Mouse (Mus musculus): Measurements from ENCODE around the gene Ikzf1. TPM values are rescaled to one million over a fixed set of nuclear protein-coding genes. Genes with fewer than 3 reads are reported as not detected.

Gene Ikzf1
- polyA plus RNA-seq, 1 experiment from 2014 or later: 3.2 TPM

DNA sequence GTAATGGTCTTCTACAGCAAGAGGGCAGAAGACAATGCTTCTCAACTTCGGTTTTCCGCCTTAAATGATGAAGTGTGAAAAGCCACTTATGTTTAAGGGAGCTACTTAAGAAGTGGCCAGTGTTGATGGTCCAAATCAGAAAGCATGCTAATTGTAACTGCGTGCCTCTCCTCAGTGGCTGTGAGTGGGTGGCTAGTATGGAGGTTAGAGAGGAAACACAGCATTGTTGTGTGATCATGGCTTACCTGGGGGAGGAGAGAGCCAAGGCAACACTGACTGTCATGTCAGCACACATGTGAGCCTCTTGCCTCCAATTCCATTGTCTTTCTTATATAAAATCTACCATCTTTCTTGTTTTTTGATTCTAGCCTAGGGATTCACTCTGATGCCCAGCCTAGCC is 8.6 kb downstream of the Ikzf1 start:
- no peak overlapping the region for H3K27ac ChIP-seq (ENCODE audit: low read depth, low read length)
- H3K4me2 ChIP-seq (ENCODE audit: low read depth): no peak overlapping the region
- ATAC-seq (ENCODE audit: insufficient read depth, low FRiP score, low TSS enrichment) (no peak), DNase-seq (ENCODE audit: low spot score) (no peak)
- 95% methylated on average over 3 of the region's 3 CpGs for WGBS
- no peak overlapping the region for H3K4me3 ChIP-seq (ENCODE audit: low read depth, low read length)
- no peaks in the 10 kb centered on the region for H3K27me3 ChIP-seq (ENCODE audit: control insufficient read depth, insufficient read depth, low read length)
- H3K4me1 ChIP-seq (ENCODE audit: control insufficient read depth, insufficient read depth, low read length): no peaks in the 10 kb centered on the region
- H3K9me3 ChIP-seq (ENCODE audit: control insufficient read depth, low read length): no peaks in the 10 kb centered on the region
- no peaks in the 10 kb centered on the region for H3K36me3 ChIP-seq (ENCODE audit: control insufficient read depth, insufficient read depth, low read length)
- no peak overlapping the region for H3K9ac ChIP-seq (ENCODE audit: low read length)

DNA sequence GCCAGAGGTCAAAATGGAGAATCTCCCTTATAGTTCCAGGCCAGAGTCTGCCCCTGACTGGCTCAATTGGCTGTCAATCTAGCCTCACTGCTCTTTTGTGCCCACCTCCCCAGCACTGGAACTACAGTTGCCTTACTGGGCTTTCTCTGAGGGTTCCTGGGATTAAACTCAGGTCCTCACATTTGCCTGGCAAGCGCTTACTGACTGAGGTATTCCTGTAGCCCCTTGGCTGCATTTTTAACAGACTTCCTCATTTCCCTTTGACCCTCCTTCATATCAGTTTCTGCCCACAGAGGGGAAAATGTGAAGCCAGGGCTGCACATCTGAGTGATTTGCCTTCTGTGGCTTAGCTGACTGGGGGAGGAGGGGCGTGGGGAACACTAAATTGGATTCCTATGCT is 9.3 kb downstream of the Ikzf1 start:
- Histone ChIP-seq H3K4me3 (ENCODE audit: low read depth, low read length) (no peak overlapping the region), H3K9me3 (ENCODE audit: control insufficient read depth, low read length) (no peaks in the 10 kb centered on the region), H3K4me2 (ENCODE audit: low read depth) (no peak overlapping the region), H3K9ac (ENCODE audit: low read length) (no peak overlapping the region), H3K27me3 (ENCODE audit: control insufficient read depth, insufficient read depth, low read length) (no peaks in the 10 kb centered on the region), H3K27ac (ENCODE audit: low read depth, low read length) (no peak overlapping the region), H3K36me3 (ENCODE audit: control insufficient read depth, insufficient read depth, low read length) (no peaks in the 10 kb centered on the region), H3K4me1 (ENCODE audit: control insufficient read depth, insufficient read depth, low read length) (no peaks in the 10 kb centered on the region)
- 76% methylated on average over 2 of the region's 2 CpGs for WGBS
- ATAC-seq (ENCODE audit: insufficient read depth, low FRiP score, low TSS enrichment): no peak
- DNase-seq (ENCODE audit: low spot score): no peak

DNA sequence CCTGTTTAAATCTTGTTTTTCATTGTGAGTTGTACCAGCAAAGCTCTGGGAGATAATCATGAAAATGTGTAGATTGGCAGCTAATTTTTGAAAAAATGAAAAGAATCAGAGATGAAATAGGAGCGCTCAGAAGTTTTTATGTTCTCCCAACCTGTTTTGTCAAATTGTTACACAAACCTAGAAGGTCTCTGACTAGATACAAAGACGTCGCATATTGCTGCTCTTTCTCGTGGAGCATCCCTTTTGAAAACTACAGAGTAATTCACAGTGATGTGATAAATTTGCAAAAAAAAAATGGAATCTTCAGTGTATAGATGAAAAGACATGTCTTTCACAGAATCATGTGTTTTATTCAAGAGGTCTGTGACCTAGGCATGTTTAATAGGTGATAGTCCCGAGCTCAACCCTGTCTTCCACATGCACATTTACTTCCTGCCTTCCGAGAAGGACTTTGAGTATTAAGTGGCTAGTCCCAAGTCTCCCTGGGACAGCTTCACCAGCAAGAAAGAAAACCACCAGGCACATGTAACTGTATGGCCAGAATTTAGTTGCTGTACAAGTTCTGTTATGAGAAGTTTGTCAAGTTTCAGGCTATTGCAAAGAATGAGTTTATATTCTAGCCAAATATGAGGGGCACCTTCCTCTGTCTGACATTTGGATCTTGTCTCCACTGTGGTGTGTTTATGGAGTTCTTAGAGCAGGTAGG is 9.8 kb downstream of the Ikzf1 start:
- Histone ChIP-seq H3K27ac (ENCODE audit: low read depth, low read length) (no peak overlapping the region), H3K9me3 (ENCODE audit: control insufficient read depth, low read length) (no peaks in the 10 kb centered on the region), H3K4me3 (ENCODE audit: low read depth, low read length) (no peak overlapping the region), H3K9ac (ENCODE audit: low read length) (no peak overlapping the region), H3K4me1 (ENCODE audit: control insufficient read depth, insufficient read depth, low read length) (no peaks in the 10 kb centered on the region), H3K36me3 (ENCODE audit: control insufficient read depth, insufficient read depth, low read length) (no peaks in the 10 kb centered on the region), H3K27me3 (ENCODE audit: control insufficient read depth, insufficient read depth, low read length) (no peaks in the 10 kb centered on the region), H3K4me2 (ENCODE audit: low read depth) (no peak overlapping the region)
- WGBS: 91% methylated on average over 6 of the region's 6 CpGs
- ATAC-seq (ENCODE audit: insufficient read depth, low FRiP score, low TSS enrichment) (no peak), DNase-seq (ENCODE audit: low spot score) (no peak)

DNA sequence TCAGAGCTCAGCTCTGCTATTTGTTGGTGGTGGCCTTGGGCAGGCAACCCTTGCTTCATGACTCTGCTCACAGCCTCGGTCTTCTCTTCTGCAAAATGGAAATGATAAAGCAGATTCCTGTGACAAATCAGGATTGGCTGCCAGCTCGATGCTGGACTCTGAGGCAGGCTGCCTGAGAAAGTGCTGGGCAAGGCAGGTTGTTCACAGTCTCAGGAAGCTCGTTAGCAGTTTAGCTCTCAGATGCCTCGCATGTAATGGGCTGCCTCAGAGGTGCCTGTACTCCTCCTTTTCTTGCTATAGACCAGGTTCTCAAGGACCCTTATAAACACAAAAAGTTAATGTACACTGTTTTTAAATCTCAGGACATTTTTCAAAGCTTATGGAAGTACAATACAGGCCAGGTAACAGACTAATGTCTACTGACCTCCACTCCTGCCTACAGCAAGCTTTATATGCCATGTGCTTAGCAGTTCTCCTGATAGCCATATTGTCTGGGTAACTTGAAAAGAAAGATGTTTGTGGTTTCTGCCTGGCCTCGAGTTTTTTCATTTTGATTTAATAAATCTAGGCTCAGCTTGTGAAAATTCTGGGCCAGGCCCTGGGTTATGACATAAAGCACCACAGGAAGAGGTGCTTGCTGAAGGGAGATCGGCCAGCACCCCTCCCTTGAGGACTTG is 10.5 kb downstream of the Ikzf1 start:
- WGBS: 76% methylated on average over 6 of the region's 6 CpGs
- H3K4me3 ChIP-seq (ENCODE audit: low read depth, low read length): no peak overlapping the region
- no peaks in the 10 kb centered on the region for H3K36me3 ChIP-seq (ENCODE audit: control insufficient read depth, insufficient read depth, low read length)
- no peak overlapping the region for H3K9ac ChIP-seq (ENCODE audit: low read length)
- no peaks in the 10 kb centered on the region for H3K9me3 ChIP-seq (ENCODE audit: control insufficient read depth, low read length)
- H3K27ac ChIP-seq (ENCODE audit: low read depth, low read length): no peak overlapping the region
- H3K4me1 ChIP-seq (ENCODE audit: control insufficient read depth, insufficient read depth, low read length): no peaks in the 10 kb centered on the region
- DNase-seq (ENCODE audit: low spot score): no peak
- ATAC-seq (ENCODE audit: insufficient read depth, low FRiP score, low TSS enrichment): no peak
- no peak overlapping the region for H3K4me2 ChIP-seq (ENCODE audit: low read depth)
- no peaks in the 10 kb centered on the region for H3K27me3 ChIP-seq (ENCODE audit: control insufficient read depth, insufficient read depth, low read length)

DNA sequence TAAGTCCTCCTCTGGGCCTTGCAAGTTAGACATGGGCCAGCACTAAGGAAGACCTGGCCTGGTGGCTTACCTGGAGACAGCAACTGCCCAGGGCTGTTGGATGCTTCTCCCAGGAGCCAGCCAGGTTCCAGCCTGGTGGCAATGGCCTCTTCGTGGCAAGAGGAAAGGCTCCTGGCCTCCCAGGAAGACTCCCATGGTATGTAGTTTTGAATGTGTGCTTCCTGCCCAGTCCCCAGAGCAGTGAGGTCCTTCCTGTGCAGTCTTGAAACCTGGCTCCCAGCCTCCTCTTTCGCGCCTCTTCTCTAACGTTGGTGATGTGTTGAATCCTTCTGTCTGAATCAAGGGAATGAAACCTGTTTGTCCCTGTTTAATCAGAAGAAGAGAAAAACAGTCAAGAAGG is 11.1 kb downstream of the Ikzf1 start:
- Histone ChIP-seq H3K4me2 (ENCODE audit: low read depth) (no peak overlapping the region), H3K4me3 (ENCODE audit: low read depth, low read length) (no peak overlapping the region), H3K9me3 (ENCODE audit: control insufficient read depth, low read length) (no peaks in the 10 kb centered on the region), H3K36me3 (ENCODE audit: control insufficient read depth, insufficient read depth, low read length) (no peaks in the 10 kb centered on the region), H3K4me1 (ENCODE audit: control insufficient read depth, insufficient read depth, low read length) (no peaks in the 10 kb centered on the region), H3K27ac (ENCODE audit: low read depth, low read length) (no peak overlapping the region), H3K9ac (ENCODE audit: low read length) (no peak overlapping the region), H3K27me3 (ENCODE audit: control insufficient read depth, insufficient read depth, low read length) (no peaks in the 10 kb centered on the region)
- no peak for DNase-seq (ENCODE audit: low spot score)
- WGBS: 90% methylated on average over 4 of the region's 4 CpGs
- no peak for ATAC-seq (ENCODE audit: insufficient read depth, low FRiP score, low TSS enrichment)

DNA sequence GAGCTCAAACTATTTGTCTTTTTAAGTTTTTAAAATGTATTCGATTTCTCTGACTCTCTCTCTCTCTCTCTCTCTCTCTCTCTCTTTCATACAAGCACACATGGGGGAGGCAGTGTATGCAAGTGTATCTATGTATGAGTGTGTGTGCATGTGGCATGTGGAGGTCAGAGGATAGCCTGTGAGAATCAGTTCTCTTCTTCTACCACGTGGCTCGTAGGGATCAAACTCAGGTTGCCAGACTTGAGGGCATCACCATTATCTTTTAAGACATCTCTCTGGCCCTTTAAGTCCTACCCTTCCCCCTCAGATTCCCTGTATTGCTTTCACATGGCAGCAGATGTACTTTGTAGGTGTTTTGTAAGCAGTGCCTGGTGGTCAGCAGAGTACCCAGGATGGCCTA is 12.0 kb downstream of the Ikzf1 start:
- Histone ChIP-seq H3K4me1 (ENCODE audit: control insufficient read depth, insufficient read depth, low read length) (no peaks in the 10 kb centered on the region), H3K27me3 (ENCODE audit: control insufficient read depth, insufficient read depth, low read length) (no peaks in the 10 kb centered on the region), H3K4me2 (ENCODE audit: low read depth) (no peak overlapping the region), H3K27ac (ENCODE audit: low read depth, low read length) (no peak overlapping the region), H3K9ac (ENCODE audit: low read length) (no peak overlapping the region), H3K4me3 (ENCODE audit: low read depth, low read length) (no peak overlapping the region), H3K36me3 (ENCODE audit: control insufficient read depth, insufficient read depth, low read length) (no peaks in the 10 kb centered on the region), H3K9me3 (ENCODE audit: control insufficient read depth, low read length) (no peaks in the 10 kb centered on the region)
- 82% methylated on average over 3 of the region's 3 CpGs for WGBS
- ATAC-seq (ENCODE audit: insufficient read depth, low FRiP score, low TSS enrichment) (no peak), DNase-seq (ENCODE audit: low spot score) (no peak)

GRCm38 (mm10) chr11:11701378-11701777 is 16.6 kb downstream of the Ikzf1 start:
- H3K27ac ChIP-seq (ENCODE audit: low read depth, low read length): no peak overlapping the region
- ATAC-seq (ENCODE audit: insufficient read depth, low FRiP score, low TSS enrichment) (no peak), DNase-seq (ENCODE audit: low spot score) (no peak)
- H3K4me2 ChIP-seq (ENCODE audit: low read depth): no peak overlapping the region
- WGBS: 71% methylated on average over 6 of the region's 6 CpGs
- no peaks in the 10 kb centered on the region for H3K4me1 ChIP-seq (ENCODE audit: control insufficient read depth, insufficient read depth, low read length)
- H3K27me3 ChIP-seq (ENCODE audit: control insufficient read depth, insufficient read depth, low read length): no peaks in the 10 kb centered on the region
- no peaks in the 10 kb centered on the region for H3K9me3 ChIP-seq (ENCODE audit: control insufficient read depth, low read length)
- no peak overlapping the region for H3K9ac ChIP-seq (ENCODE audit: low read length)
- H3K4me3 ChIP-seq (ENCODE audit: low read depth, low read length): no peak overlapping the region
- H3K36me3 ChIP-seq (ENCODE audit: control insufficient read depth, insufficient read depth, low read length): no peaks in the 10 kb centered on the region

- Histone ChIP-seq H3K4me2 (ENCODE audit: low read depth) (no peak overlapping the region), H3K27ac (ENCODE audit: low read depth, low read length) (no peak overlapping the region), H3K9ac (ENCODE audit: low read length) (no peak overlapping the region), H3K27me3 (ENCODE audit: control insufficient read depth, insufficient read depth, low read length) (no peaks in the 10 kb centered on the region), H3K4me3 (ENCODE audit: low read depth, low read length) (no peak overlapping the region), H3K36me3 (ENCODE audit: control insufficient read depth, insufficient read depth, low read length) (no peaks in the 10 kb centered on the region), H3K9me3 (ENCODE audit: control insufficient read depth, low read length) (no peaks in the 10 kb centered on the region), H3K4me1 (ENCODE audit: control insufficient read depth, insufficient read depth, low read length) (no peaks in the 10 kb centered on the region)
- ATAC-seq (ENCODE audit: insufficient read depth, low FRiP score, low TSS enrichment): no peak
- DNase-seq (ENCODE audit: low spot score): no peak
Measured at GRCm38 (mm10) chr11:11703776-11704175, 19.0 kb downstream of the Ikzf1 start.

- H3K4me3 ChIP-seq (ENCODE audit: low read depth, low read length): no peak overlapping the region
- H3K9me3 ChIP-seq (ENCODE audit: control insufficient read depth, low read length): no peaks in the 10 kb centered on the region
- no peaks in the 10 kb centered on the region for H3K27me3 ChIP-seq (ENCODE audit: control insufficient read depth, insufficient read depth, low read length)
- ATAC-seq (ENCODE audit: insufficient read depth, low FRiP score, low TSS enrichment): no peak
- no peak overlapping the region for H3K27ac ChIP-seq (ENCODE audit: low read depth, low read length)
- no peak overlapping the region for H3K9ac ChIP-seq (ENCODE audit: low read length)
- 89% methylated on average over 9 of the region's 9 CpGs for WGBS
- no peak overlapping the region for H3K4me2 ChIP-seq (ENCODE audit: low read depth)
- DNase-seq (ENCODE audit: low spot score): no peak
- no peaks in the 10 kb centered on the region for H3K36me3 ChIP-seq (ENCODE audit: control insufficient read depth, insufficient read depth, low read length)
- no peaks in the 10 kb centered on the region for H3K4me1 ChIP-seq (ENCODE audit: control insufficient read depth, insufficient read depth, low read length)
Measured at GRCm38 (mm10) chr11:11708154-11708719, 23.4 kb downstream of the Ikzf1 start.

All from neural tube, embryonic 11.5 days (tissue).